Mouse (Mus musculus): ENCODE results near the gene Hist1h2ad.

- TF ChIP-seq CTCF (IDR thresholded peaks at IDR 0.05; ENCODE audit: borderline replicate concordance, insufficient read depth, low read length) = no peak
- TF ChIP-seq POLR2A (IDR thresholded peaks at IDR 0.05; ENCODE audit: low read depth, low read length) = no peak
These were observed 21.6 kb downstream of the Hist1h2ad start for GRCm38 (mm10) chr13:23595622-23596372.

Data from embryonic fibroblast, embryonic 13.5 days (primary cell).